Mouse (Mus musculus): Measurements from ENCODE around the gene Ctrb1.

Ctrb1 gene

DNA sequence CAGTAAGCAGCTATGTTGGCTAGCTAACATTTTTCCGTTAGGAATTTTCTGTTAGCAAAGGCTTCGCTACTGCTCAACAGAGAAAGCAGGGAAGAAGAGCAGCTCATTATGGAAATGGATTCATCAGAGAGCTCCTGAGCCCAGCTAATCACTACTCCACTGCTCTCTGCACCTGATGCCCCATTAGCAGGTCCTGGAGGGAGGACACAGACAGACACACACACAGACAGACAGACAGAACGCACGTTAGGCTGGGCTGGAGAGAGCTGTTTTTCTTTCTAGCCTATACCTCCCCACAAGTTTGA, 26.6 kb upstream of the Ctrb1 start:
- no peak for DNase-seq (ENCODE audit: low spot score in 2 of 2)

DNA sequence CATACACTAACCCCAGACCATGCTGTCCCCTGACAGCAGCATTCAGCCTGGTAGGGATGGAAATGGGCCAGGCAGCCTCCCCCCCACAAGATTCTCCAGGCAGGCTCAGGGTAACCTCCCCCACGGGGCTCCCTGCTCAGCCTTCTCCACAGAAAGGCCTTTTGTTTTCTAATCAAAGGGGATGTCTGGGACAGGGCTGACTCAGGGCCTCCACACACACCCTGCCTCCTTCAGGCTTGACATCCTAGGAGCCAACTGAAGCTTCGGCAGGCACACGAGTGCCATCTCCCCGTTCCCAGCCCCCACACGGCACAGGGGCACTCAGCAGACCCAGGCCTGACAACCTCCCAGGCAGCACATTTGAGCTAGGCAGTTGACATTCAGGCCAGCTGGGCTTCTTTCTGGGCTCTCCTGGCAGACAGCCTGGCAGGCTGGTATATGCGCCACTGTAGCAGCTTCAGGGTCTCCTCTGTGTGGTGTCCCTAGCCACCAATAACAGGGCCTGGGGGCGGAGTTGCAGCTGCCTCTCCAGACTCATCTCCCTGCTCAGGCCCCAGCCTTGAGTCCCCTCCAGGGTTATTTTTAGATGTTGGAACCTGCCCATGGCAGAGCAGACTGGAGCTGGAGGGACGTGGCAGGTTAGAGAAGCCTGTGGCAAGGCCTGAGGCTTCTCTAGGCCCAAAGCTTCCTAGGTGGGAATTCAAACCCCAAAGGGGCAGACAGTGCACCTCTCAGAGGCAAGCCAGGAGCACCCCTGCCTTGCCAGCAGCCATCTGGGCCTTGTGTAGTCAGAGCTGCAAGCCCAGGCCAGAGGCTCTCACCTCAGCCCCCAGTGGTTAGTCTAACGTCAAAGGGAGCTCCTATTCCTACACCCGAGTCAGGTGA, 26.0 kb upstream of the Ctrb1 start:
- DNase-seq (ENCODE audit: low spot score in 2 of 2): no peak

DNA sequence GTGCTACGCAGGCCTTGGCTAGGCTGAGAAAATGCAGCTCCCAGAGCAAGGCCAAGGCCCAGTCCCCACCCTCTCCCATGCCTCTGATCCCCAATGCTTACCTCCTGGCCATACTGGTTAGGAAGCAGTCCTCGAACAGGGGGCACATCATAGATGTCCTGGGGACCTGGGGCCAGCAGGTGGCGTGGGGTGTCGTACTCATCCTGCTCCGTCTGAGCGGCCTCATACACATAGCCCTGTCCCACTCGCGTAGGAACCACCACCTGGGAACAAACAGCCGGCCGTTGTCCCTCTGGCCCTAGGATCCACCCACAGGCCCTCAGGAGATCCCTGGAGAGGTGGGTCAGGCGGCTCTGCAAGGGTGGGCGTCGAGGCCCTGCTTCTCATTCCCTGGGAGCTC, 24.7 kb upstream of the Ctrb1 start:
- no peak for DNase-seq (ENCODE audit: low spot score in 2 of 2)

DNA sequence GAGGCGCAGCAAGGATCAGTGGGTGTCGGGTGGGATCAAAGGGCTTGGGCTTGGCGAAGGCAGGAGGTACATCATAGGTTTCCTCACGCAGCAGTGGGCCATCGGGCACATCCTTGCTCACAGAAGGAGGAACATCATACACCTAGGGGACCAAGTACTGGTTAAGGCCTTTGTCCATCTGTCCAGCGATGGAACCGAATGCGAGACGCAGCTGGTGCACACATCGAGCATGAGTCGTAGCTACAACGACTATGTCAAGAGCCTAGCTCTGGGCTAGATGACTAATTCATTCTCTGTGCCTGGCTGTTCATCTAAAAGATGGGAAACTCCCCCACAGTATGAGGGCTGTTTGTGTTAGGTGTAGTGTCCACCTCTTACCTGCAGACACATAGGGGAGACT, 23.5 kb upstream of the Ctrb1 start:
- DNase-seq (ENCODE audit: low spot score in 2 of 2): no peak

DNA sequence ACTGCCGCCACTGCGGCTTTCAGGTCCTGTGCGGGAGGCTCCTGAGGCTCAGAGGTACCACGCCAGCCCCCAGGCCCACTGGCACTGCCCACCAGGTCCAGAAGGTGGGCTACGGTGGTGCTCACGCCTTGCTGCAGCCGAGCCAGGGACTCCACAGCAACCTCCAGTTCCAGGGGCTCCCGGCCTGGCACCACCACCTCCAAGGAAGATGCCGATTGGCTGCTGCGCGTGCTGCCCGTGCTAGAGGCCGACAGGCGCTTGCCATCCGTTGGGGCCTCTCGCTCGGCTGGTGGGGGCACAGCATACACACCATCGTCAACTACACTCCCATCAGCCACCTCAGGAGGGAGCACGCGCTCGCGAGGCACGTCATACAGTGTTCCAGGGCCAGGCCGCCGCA, 23.0 kb upstream of the Ctrb1 start:
- DNase-seq (ENCODE audit: low spot score in 2 of 2): no peak

DNA sequence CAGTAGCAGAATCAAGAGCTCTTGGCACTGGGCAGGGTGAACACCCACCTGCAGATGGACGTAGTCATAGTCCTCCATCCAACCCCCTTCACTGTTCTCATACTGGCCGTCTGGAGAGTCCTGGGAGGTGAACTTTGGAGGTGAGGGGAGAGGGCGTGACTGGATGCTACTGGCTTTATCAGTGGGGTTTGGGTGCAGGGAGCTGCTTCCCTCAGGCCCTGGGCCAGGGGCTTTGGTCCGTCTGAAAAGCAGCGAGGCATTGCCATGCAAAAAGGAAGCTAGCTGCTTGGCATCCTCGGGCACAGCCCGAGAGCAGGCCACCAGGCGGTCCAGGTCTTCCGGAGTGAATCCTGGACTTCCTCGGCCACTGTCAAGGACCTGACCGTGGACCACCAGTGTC, 22.5 kb upstream of the Ctrb1 start:
- no peak for DNase-seq (ENCODE audit: low spot score in 2 of 2)

DNA sequence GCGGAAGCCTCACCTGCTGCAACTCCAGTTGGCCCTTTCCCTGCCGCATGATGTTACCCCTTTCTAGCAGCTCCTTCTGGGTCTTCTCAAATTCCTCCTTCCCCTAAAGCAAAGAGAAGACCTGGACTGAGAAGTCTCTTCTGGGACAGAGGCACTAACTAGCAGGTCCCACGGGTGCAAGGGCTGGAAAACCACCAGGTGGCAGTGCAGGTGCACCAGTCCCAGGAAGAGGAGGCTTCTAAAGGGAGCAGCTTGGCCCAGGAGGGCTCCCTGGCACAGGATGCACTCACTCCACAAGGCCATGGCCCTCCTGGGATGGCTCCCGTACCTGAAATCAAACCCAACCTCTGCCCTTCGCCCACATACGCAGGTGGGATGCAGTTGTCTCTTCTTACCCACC, 21.8 kb upstream of the Ctrb1 start:
- peak in 1 of 2 experiments; percentile 35 for DNase-seq (ENCODE audit: low spot score in 2 of 2)

DNA sequence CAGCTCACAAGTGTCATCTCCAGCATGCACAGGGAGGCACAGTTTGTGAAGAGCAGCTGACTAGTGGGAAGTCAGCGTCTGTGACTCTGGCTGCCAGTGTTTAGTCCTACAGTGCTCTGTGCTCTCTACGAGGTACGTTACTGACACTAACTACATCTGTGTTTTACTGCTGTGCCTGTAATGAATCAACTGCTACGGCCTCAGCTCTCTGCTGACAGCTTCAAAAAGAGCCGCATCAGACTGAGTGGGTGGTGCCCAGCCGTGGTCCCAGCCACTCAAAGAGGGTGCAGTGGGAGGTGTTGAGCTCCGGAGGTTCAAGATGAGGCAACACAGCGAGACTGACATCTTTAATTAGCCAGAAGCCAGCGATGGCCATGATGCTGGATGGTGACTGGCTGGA, 21.3 kb upstream of the Ctrb1 start:
- DNase-seq (ENCODE audit: low spot score in 2 of 2): no peak

DNA sequence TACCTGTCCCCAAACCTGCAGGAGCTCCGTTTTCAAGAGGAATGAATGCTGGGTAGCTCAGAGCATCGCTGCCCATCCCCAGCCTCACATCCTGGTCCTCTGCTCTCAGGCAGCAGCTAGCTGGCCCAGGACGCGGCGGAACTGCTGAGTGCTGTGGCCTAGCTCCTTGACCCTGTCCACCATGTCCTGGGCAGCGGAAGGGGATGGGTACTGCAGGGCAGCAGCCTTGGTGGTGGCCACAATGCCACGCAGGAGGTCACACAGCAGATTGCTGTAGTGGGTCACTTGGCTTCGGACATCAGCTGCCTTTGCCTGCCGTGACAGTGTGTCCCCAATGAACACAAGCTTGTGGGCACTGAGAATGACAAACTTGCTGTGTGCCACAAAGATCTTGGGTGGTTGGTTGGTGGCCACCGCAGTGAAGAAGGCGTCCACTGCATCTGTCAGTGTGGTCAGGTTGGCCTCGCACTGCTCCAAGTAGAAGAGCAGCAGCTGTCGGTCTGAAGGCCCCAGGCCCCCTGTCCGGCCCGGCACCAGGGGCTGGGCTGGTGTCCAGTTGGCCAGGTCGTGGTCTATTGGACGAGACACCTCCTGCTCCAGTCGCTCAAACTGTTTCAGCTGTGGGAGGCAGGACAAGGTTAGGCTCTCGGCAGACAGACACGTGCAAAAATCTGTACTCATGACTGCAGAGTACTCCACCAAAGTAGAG, 20.1 kb upstream of the Ctrb1 start:
- no peak for DNase-seq (ENCODE audit: low spot score in 2 of 2)

DNA sequence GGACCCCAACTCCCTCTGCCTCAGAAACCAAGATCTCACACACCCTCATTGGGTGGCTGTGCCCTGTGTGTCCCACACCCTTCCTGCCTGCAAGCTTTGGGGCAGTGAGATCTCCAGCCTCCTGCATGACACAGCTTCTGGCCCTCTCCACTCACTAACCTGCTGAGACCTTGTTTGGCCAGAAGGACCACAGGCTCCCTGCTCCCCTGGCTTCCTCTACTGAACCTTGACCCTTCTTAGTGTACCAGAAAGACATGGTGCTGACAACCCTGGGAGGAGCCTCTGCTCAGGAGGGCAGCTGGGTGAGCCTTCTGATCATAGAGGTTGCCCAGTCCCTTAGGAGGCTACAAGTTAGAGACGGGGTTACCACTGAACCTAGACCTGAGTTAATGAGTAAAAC, 18.4 kb upstream of the Ctrb1 start:
- no peak for DNase-seq (ENCODE audit: low spot score in 2 of 2)

DNA sequence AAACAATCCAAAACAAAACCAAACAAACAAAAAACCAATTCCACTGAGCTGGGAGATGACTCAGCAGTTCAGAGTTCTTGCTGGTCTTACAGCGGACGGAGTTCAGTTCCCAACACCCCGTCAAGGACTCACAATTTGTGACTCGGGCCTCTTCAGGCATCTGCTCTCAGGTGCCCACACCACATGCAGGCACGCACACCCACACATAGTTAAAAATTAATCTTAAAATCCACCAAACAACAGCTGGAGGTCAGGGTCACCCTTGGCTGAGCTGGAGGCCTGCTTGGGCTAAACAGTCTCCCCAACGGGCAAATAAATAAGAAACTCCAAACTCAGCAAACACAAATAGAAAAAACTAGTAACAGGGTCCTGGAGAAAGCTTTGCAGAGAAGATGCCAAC, 17.5 kb upstream of the Ctrb1 start:
- no peak for DNase-seq (ENCODE audit: low spot score in 2 of 2)

DNA sequence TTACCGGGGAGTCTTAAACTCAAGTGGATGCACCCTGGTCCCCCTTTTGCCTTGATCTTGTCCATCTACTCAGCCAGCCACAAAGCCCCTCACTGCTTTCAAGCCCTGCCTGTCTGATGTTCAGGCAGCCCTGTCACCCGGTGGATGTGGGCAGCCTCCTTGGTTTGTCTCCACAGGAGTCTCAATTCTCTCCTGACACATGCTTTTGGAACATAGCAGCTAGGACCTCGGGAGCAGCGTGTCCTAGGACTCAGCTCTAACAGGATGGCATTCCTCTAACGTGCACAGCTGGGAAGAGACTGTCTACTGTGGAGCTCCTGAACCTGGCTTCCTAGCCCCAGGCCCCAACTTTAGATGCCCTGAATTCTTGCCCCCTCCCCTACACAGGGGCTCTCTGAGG, 14.9 kb upstream of the Ctrb1 start:
- DNase-seq (ENCODE audit: low spot score in 2 of 2): no peak

DNA sequence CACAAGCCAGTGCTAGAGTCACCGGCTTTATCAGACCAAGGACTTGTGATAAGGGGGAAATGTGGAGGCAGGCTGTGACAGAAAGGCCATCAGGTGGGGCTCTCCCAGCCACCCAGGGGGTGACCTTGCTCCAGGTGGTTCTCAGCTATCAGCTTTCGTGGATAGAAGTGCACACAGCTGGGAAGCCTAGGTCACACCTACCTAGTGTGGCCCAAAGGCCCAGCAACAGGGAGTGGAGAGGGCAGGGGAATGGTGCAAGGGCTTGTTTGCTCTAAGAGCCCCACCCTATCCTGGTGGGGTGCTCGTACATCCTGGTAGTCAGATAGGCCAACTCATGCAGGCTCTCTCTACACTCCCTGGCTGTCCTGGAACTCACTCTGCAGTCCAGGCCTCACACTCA, 14.4 kb upstream of the Ctrb1 start:
- no peak for DNase-seq (ENCODE audit: low spot score in 2 of 2)

DNA sequence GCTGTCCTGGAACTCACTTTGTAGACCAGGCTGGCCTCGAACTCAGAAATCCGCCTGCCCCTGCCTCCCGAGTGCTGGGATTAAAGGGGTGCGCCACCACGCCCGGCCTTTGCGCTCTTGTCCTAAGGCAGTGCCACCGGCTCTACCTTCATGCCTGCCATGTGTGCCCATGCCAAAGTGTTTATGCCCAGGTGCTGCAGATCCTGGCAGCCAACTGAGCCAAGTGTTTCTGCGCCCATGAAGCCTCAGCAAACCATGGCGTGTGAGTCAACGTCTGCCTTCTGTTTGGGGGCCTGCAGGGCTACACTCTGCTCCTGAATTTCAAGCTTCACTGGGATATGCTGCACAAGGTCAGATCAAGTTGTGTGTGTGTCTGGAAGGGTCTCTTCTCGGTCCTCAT, 13.8 kb upstream of the Ctrb1 start:
- no peak for DNase-seq (ENCODE audit: low spot score in 2 of 2)

DNA sequence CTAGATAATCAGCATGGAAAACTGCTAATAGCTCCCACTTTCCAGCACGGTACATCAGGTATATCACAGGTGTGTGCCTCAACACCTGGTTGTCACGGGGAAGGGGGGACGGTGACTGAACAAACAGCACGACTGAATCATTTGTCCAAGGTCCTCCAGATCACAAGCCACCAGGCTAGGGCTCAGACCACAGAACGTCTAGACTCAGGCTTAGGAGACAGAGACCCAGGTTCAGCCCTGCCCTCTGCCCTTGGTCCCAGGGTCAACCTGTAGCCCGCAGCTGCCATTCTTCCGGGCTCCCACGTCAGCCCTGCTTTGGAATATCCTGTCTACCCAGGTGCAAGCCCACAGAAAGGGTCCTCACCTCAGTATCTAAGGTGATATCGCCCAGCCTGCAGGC, 10.6 kb upstream of the Ctrb1 start:
- DNase-seq (ENCODE audit: low spot score in 2 of 2): no peak

DNA sequence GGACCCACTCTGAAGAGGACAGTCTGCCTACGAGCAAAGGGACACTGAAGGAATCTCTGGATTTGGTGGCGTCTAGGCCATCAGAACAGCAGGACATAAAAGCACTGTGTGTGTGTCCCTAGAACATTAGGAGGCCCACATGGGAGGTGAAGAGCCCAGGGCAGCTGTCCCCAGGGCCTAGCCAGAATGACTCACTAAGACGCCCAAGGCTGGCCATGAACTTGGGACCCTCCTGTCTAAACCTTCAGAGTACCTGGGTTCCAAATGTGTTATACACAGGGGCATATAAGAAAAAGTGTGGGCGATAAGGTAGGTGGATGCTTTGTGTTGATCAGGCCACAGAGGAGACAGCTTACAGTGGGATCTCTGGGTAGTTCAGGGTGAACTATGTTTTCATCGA, 9.9 kb upstream of the Ctrb1 start:
- DNase-seq (ENCODE audit: low spot score in 2 of 2): no peak

DNA sequence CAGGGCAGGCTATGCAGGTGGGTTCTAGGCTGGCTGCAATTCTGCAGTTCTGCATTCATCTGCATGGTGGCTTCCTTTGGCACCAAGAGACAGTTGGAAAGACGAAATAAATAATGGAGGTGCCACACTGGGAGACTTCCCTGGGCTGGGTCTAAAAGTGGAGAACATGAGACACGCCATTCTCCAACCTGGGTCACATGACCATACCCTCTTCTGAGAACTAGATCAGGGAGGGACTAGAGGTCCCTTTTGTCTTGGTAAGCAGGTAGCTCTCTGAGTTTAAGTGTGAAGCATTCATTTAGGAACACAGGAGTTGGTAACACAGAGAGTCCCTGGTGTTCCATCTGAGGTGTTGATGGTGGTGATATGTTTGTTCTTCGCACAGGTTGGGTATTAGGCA, 9.4 kb upstream of the Ctrb1 start:
- no peak for DNase-seq (ENCODE audit: low spot score in 2 of 2)

DNA sequence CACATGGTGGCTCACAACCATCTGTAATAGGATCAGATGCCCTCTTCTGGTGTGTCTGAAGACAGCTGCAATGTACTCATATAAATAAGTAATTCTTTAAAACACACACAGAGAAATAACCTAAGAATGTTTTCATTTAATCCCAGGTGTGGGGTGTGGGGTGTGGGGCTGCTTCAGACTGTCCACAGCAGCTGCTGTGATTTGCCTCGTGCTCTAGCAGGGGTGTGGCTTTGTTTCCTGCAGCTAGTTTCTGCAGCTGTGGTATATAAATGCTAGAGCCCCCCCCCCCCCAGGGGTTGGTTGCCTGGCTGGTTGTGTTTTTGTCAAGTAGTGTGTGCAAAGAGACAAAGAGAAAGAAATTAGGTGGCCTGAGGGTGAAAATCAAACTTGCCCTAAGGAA, 8.2 kb upstream of the Ctrb1 start:
- no peak for DNase-seq (ENCODE audit: low spot score in 2 of 2)

DNA sequence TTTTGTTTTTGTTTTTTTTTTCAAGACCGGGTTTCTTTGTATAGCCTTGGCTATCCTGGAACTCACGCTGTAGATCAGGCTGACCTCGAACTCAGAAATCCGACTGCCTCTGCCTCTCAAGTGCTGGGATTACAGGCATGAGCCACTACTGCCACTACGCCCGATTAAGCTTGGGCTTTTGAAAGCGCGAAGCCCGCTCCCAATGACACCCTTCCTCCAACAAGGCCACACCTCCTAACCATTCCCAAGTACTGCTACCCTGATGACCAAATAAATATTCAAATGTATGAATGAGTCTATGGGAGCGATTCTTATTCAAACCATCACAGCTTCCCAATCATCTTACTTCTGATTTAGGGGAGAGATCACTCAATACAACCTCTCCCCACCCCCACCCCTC, 6.8 kb upstream of the Ctrb1 start:
- DNase-seq (ENCODE audit: low spot score in 2 of 2): no peak

DNA sequence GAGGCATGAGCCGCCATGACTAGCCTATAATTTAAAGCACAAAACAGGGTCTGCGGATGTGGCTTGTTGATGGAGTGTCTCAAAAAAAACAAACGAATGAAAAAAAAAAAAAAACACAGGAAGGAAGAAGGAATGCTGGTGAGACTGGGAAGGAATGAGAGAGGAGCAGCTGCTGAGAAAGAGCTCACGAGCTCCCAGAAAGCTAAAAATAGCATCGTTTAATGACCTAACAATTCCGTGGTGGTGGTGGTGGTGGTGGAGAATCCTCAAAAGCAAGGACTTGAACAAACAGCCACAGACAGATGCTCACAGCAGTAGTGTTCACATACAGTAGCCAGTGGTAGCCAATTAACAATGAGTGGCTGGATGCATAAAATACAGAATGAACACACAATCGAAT, 4.6 kb upstream of the Ctrb1 start:
- no peak for DNase-seq (ENCODE audit: low spot score in 2 of 2)

DNA sequence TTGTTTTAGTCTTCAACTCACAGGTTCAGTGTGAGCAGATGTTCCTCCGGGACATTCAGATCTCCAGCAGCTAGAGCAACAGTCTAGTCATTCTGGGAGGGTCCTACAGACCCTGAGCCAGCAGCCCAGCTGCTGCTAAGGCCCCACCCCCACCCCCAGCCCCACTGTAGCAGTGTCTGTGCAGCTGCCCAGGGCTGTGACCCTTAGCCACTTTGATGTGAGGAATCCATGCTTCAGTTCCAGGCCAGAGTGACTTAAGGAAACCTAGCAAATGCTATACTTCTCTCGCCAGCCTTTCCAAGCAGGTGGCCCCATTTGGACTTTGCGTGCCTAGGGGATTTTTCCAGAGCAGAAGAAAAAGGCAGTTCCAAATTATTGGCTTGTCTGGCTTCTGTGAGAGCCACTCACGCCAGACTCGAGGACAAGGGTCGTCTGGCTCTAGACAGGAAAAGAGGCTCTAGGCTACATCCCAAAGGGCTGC, 2.5 kb upstream of the Ctrb1 start:
- DNase-seq (ENCODE audit: low spot score in 2 of 2): no peak

DNA sequence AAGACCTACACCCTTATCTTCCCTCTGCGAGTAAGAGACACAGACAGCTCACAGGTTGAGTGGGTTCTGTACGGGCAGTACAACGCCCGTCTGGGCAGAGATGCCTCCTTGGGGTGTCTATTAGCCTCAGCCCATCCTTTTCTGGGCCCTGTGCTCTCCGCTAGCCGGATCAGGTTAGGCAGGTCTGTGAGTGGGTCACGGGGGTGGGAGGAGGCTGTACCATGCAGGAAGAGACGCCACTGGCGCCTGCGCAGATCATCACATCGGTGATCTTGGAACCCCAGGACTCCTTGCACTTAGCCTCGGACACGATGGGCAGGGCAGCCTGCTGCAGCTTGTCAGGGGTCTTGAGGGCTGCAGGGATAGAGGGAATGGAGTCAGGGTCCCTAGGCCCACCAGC, 3.9 kb downstream of the Ctrb1 start:
- DNase-seq (ENCODE audit: low spot score in 2 of 2): no peak

DNA sequence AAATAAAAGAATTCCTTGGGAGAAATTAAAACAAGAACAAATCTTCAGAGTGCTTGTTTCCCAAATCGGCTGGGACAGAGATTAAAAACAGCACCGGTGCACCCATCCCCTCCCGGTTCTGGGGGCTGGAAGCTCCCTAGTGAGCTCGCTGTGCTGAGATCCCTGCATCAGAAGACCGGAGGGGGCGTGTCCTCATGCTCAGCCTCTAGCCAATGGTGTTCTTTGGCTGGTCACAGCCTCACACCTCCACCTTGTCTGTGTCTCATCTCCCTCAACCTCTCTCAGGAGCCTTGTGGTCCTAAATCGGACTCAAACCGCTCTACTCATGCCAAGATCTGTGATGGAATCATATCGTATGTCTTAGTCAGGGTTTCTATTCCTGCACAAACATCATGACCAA, 8.3 kb downstream of the Ctrb1 start:
- DNase-seq (ENCODE audit: low spot score in 2 of 2): no peak

DNA sequence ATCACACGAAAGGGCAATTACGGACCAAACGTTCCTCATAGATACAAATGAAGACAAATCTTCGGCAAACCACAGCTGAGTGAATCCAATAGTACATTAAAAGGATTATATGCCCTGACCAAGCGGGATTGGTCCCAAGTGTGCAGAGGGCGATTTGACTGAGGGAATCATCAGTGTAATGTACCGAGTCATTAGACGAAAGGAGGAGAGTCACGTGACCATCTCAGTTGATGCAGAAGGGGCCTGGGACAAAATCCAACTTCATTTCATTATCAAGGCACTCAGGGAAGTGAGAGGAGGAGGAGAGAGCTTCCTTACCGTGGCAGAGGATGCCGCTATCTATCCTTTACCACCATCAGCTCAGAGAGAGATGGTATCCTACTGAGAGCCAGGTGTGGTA, 9.7 kb downstream of the Ctrb1 start:
- no peak for DNase-seq (ENCODE audit: low spot score in 2 of 2)

Measured in spleen, postnatal 14 days (tissue).